Mouse (Mus musculus) lung, postnatal 0 days (tissue): ENCODE measurements around the gene Top1.

ENCODE experiments used
- CTCF ChIP-seq: IDR thresholded peaks from 2 replicates; pipeline ENCODE4 v1.5.1; 2016; ENCODE audit warnings: antibody characterized with exemption, mild to moderate bottlenecking
- EP300 ChIP-seq: IDR thresholded peaks from 2 replicates; pipeline ENCODE4 v1.6.1; 2016; ENCODE audit warnings: antibody characterized with exemption, mild to moderate bottlenecking, control low read depth

DNA sequence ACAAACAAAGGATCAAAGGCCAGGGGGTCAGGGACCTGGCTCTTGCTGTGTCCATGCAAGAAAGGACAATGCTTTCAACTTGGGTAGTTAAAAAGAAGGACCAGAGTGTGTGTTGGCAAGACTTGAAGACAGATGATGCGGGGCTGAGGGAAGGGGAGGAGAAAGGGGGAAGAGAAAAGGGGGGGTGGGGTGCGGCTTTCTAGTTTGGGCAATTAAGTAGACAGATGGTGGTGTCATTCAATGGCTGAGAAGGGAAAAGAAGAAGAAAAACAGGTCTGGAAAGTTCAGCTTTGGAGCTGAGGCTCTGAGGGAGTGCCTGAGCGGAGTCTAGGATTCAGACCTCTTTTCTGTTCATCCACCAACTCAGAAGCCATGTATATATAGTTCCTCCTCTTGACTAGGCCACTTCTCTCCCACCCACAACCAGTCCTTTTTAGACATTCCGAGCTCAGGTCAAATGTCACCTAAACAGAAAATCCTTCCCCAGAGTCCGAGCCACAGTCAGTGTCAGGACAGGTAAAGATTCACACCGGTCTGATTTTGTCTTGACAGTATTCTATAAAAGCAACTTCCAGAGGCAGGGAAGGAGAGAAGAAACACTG, 27.0 kb upstream of the Top1 start:
- TF ChIP-seq CTCF (no peak), EP300 (no peak)
